Mouse (Mus musculus) left cerebral cortex, postnatal 14 days (tissue): Measurements from ENCODE around the gene Gm10300. TPM values are rescaled to one million over a fixed set of nuclear protein-coding genes. Genes with fewer than 3 reads are reported as not detected.

ENCODE experiments used
- DNase-seq, 2 experiments: peaks; one replicate each; pipeline ENCODE4 v3.0.0; 2021 to 2022; ENCODE audit warnings: low spot score in 2 of 2, mixed read lengths in 1 of 2
- intact Hi-C: fragments of 180-260 bp; cut with DNase I; formaldehyde crosslinking; loops from one replicate; pipeline ENCODE4 v1.15.1; 2025
- long read RNA-seq, 2 experiments: library from polyadenylated mRNA; stranded (forward); transcript quantifications; one replicate each; pipeline ENCODE4 v2.0.0; 2021
- total RNA-seq, 2 experiments: library from RNA; stranded (reverse); gene quantifications; 2 replicates each; pipeline ENCODE4 v1.2.3; 2021

Gene Gm10300
- total RNA-seq, result not detected
- long read RNA-seq, experiment 1, result 0 reads
- long read RNA-seq, experiment 2, result 0 reads

GRCm38 (mm10) chr4:132074077-132074932 is at the start of gene Gm10300:
Gene Gm10300, plus strand, starts transcription at chr4:132074697.
- intact Hi-C loops, result no loop called here
- peak in 1 of 2 experiments; percentile 22 for DNase-seq

DNA sequence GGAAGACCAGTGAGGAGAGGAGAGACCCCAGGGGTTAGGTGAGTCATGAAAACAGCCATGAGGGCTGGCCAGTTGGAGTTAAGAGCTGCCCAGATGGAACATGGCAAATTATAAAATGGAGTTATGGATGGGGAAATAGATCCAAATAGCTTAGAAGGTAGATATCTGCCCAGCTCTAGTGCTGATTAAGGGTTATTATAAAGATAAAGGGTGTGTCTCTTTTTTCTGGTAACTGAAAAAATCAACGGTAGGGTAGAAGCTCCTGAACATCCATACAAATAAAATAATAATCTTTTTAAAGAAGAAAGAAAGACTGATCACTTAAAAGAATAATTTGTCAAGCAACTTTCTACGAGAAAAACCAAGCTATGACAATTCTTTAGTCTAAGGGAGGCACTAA is 49.2 kb upstream of the Gm10300 start:
- intact Hi-C loops, result no loop called here
- DNase-seq, result no peak

- DNase-seq, result no peak
Measured at GRCm38 (mm10) chr4:132025738-132026527, 48.6 kb upstream of the Gm10300 start.

DNA sequence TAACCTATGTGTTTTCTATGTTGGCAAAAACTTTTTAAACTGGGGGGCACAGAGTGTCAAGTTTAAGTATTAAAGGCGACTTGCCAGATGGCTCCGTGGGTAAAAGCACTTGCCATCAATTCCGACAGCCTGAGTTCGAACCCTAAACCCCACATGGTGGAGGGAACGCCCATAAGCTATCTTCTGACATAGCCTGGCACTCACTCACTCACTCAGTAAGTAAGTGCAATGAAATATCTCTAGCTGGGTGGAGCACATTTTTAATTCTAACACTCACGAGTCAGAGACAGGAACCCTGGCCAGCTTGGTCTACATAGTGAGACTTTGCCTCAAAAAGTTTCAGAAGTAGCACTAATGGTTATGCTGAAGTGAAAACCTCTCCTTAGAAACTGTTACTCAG is 47.3 kb upstream of the Gm10300 start:
- no peak for DNase-seq
- intact Hi-C loops, result no loop called here

More at GRCm38 (mm10) chr4:132025738-132026527, 48.6 kb upstream of the Gm10300 start:
- intact Hi-C loops, result no loop called here

- intact Hi-C loops, result no loop called here
- DNase-seq, result no peak
Measured at GRCm38 (mm10) chr4:132027806-132028205, 46.7 kb upstream of the Gm10300 start.

GRCm38 (mm10) chr4:132029851-132030741 is 44.4 kb upstream of the Gm10300 start:
- intact Hi-C loops, result loop anchor here (5.0 kb wide), 1 partner anchor 47 kb away; the partner anchor contains the start of gene Epb41
- DNase-seq, result no peak

GRCm38 (mm10) chr4:132033183-132033582 is 41.3 kb upstream of the Gm10300 start:
- intact Hi-C loops, result loop anchor here (5.0 kb wide), 1 partner anchor 44 kb away; the partner anchor contains the start of gene Epb41
- no peak for DNase-seq

DNA sequence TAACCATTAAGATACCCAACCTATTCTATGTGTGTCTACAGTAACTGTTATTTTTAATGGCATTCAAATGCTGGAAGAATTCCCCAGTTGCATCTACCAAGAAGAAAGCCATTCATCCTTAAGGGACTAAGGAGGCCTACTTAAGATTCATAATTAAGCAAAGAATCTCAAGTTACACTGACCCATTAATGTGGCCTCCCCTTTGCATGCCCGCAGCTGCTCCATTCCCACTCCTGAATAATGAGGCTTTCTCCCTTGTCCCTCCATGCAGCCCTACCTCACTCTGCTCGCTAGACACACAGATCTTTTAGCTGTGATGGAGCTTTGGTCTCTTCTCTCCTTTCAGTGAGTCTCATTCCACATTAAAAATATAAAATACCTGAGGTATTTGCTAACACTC is 40.3 kb upstream of the Gm10300 start:
- no peak for DNase-seq
- intact Hi-C loops, result loop anchor here (5.0 kb wide), 1 partner anchor 43 kb away; the partner anchor contains the start of gene Epb41

DNA sequence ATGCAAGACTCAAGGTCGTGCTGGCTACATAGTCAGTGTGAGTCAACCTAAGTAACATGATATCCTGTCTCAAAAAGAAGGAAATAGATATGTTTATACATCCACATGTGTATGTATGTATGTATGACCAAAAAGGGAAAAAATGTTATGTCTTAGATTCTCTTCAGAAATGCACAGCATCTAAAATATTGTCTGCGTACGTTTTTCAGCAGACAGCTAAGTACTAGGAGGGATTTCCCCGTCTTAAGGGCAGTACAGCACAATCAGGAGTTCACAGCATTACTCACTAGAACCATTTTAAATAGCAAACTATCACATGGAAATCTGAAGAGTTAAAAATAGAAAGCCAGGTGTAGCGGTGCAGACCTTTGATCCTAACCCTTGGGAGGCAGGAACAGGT is 37.4 kb upstream of the Gm10300 start:
- intact Hi-C loops, result no loop called here
- DNase-seq, result no peak

- DNase-seq, result no peak
- intact Hi-C loops, result no loop called here
Measured at GRCm38 (mm10) chr4:132037991-132038390, 36.5 kb upstream of the Gm10300 start.

DNA sequence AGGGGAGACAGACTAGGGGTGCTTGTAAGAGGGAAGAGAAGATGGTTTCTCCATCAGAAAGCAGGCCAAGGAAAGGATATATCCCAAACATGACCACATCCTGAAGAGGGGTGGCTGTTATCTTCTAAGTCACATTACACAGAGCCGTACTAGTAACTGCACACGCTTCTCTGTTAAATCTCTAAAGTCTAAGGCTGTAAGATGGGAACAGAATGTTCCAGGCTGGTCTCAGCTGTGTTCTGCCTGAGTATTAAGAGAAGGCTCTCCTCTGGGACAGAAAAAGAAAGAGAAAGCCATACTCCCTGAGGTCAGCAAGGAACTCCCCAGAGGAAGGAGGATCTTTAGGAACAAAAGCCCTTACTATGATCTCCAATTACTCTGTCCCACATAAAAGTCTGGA is 35.7 kb upstream of the Gm10300 start:
- DNase-seq, result no peak
- intact Hi-C loops, result no loop called here

- no peak for DNase-seq
- intact Hi-C loops, result no loop called here
Measured at GRCm38 (mm10) chr4:132039521-132039920, 35.0 kb upstream of the Gm10300 start.

DNA sequence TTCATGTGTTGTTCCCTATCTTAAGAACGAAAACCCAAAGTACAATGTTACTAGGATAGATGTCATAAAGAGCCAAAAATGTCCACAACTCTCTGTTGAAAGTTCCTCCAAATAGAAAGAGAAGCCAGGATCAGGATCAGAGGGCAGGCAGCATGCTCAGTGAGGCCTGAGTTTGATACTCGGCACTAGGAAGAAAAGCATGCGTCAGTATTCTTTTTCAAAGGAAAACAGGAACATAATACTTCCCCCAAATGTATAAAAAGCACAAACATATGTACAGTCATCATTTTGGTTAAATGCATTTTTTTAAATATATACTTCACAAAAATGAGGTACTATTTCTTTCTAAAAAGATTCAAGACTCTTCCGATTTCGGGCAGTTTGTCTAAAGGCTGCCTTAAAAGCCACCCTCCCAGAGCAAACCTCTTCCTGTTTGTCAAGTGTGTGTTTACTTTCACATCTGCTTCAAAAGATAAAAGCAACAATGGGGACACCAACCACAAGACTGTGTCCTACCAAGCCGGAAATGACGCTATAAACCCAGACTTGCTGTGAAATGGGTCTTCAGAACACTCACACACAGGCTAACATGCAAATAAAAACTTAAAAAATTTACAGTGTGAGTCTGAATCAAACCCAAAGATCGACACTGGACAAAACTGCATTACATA is 34.4 kb upstream of the Gm10300 start:
- peak in 1 of 2 experiments; percentile 23 for DNase-seq
- intact Hi-C loops, result no loop called here

DNA sequence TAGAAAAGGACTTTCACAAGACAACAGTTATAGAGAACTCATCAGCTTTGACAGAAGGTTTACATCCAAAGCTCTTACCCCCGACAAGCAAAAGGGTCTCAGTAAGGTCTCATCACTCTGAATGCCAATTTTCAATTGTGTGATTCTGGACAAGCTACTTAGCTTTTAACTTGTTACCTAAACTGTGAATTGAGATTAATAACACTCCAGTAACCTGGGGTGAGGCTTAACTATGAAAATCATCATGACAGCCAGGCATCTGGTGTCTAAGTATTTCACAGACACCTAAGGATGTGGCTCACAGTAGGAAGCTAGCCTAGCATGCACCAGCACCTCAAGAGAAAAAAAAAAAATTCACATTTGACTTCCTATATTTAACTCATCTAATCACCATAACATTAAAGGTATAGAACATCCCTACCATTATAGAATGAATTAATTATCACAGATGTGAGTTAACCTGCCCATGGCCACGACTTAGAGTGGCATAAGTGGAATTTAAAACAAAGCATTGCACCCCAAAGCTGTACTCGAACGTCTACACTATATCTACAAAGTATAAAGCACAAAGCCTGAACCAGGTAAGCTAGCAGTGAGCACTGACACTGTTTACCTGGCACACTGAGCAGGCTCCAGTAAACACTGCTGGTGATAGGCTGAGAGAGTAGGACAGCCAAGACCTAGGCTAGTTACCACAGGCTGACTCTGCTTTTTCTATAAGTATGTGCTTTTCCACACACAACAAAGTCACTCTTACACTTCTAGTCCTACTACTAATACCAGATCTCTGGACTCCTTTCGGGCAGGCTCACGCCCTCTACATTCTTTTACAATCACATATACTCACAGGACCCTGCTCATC is 32.8 kb upstream of the Gm10300 start:
- no peak for DNase-seq
- intact Hi-C loops, result no loop called here

DNA sequence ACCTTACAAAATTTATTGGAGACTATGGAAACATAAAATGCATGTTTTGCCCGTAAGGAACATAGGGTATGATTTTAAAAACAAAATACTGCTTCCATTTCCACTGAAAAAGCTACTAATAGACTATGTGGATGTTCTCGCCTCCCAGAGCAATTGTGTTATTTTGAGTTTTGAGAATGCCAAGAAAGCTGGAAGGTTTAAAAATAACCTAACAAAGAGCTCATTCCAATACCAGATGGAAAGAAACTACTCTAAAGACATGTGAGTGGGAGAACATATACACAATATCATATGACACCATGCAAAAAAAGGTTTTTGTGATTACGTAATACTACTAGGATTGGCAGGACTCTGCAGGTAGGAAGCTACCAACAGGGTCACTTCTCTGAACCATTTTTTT is 30.8 kb upstream of the Gm10300 start:
- DNase-seq, result peak in 1 of 2 experiments; percentile 23
- intact Hi-C loops, result no loop called here

DNA sequence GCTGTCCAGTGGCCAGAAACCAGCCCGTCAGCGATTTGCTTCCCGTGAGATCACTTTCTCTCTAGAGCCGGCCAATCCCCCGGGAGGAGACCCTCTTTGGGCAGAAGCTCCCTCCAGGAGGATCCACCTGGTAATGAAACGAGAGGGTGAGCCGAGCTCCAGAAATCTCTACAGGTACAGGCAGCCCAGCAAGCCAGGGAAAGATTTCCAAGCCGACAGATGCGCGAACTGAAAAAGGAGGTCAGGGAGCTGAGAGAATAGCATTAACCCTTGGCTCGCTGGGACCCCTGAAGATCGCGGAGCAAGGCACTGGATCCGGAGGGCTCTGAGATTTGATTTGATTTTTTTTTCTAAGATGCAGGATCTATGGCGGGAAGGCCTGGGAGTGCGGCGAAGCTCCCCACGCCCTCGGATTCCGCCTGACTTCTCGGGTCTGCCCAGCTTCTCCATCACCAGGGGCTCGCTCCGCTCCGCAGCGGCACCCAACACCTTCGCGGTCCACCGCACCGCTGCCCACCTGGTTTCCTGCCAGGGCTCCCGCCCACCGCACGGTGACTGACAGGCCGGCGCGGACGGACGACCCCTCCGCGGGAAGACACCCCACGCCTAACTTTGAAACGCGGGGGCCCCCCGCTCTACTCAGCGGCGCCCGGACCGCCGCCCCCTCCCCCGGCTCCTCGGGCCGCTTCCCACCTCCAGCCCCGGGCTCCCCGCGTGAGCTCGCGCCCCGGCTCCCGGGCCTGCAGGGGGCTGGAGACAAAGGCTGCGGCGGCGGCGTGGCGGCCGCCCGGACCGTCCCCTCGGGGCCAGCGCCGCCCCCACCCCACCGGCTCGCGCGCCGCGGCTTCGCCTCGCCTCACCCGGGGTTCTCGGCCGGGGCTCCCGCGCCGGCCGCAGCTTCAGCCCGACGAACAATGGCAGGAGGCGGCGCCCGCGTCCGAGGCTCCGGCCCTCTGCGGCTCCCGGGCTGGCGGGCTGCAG is 26.2 kb upstream of the Gm10300 start:
- peak; percentile 13 to 25 for DNase-seq
- intact Hi-C loops, result no loop called here

- intact Hi-C loops, result no loop called here
- DNase-seq, result peak; percentile 89 to 93
Measured at GRCm38 (mm10) chr4:132048995-132049404, 25.5 kb upstream of the Gm10300 start.
